Mouse (Mus musculus): ENCODE measurements at regions not wholly inside any gene's neighbourhood (a gene's known extent, or its start where the extent isn't known, plus 50 kb on each side); places are given as distances from the start of the nearest gene placed in this dataset.

- TF ChIP-seq POLR2A (IDR thresholded peaks at IDR 0.05; ENCODE audit: low read depth, low read length) = no peak
- TF ChIP-seq CTCF (conservative IDR thresholded peaks at IDR 0.05; ENCODE audit: insufficient read depth, insufficient read length, low read depth, low read length) = no peak
Observed at GRCm38 (mm10) chr13:101464928-101465747, 302.9 kb downstream of the Pik3r1 start.
